Mouse (Mus musculus): ENCODE measurements at regions not wholly inside any gene's neighbourhood (a gene's known extent, or its start where the extent isn't known, plus 50 kb on each side); places are given as distances from the start of the nearest gene placed in this dataset.

DNA sequence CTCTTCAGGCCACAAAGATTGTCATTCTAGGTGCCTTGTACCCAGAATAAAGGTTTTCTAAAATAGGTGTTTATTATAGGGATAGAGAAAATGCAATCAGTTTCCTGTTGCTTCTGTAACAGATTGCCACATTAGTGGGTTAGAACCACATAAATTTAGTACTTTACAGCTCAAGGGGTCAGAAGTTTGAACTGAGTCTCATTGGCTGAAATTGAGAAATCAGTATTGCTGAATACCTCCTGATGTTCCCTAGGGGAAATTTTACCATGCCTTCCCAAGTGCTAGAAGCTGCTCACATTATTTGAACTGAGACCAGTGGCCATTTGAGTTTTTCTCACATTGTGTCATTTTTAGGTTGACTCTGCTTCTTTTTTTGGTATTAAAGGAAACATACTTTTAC is 160.2 kb downstream of the Calcrl start:
- DNase-seq (ENCODE audit: low read depth, low spot score): no peak

DNA sequence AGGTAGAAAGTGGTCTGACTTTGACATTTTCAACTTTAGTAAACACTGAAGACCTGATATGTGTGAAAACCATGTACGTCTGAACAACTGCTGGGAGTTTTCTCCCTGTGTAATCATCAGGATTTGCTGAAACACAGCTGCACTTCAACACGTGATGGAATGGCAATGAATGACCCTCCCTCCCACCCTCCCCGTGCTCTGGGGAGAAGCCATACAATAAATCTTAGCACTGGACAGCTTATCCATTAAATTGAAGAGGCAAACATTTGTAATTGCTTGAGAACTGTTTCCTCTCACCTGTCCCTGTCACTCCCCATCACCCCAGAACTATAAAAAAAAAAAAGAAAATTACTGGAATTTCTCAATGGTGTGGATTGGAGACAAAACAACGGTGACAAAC is 159.1 kb downstream of the Calcrl start:
- peak; percentile 76 for DNase-seq (ENCODE audit: low read depth, low spot score)

DNA sequence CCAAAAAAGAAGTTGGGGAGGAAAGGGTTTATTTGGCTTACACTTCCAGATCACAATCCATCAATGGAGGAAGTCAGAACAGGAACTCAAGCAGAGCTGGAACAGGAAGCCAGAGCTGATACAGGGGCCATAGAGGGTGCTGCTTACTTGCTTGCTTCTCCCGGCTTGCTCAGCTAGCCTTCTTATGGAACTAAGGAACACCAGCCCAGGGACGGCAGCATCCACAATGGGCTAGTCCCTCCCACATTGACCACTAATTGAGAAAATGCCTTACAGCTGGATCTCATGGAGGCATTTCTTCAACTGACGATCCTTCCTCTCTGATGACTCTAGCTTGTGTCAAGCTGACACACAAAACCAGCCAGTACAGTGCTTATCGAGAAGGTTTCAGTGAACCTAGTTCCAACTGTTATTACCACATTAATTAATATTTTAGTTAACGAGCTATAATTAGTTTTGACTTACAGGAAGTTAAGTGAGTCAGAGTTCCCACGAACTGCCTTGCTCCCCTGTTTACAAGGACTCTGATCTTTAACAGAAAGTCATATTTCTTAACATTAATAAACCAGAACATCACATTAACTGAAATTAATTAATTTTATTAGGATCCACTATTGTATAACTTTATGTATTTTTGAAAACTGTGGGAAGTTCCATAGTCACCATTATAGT is 158.2 kb downstream of the Calcrl start:
- DNase-seq (ENCODE audit: low read depth, low spot score): no peak

DNA sequence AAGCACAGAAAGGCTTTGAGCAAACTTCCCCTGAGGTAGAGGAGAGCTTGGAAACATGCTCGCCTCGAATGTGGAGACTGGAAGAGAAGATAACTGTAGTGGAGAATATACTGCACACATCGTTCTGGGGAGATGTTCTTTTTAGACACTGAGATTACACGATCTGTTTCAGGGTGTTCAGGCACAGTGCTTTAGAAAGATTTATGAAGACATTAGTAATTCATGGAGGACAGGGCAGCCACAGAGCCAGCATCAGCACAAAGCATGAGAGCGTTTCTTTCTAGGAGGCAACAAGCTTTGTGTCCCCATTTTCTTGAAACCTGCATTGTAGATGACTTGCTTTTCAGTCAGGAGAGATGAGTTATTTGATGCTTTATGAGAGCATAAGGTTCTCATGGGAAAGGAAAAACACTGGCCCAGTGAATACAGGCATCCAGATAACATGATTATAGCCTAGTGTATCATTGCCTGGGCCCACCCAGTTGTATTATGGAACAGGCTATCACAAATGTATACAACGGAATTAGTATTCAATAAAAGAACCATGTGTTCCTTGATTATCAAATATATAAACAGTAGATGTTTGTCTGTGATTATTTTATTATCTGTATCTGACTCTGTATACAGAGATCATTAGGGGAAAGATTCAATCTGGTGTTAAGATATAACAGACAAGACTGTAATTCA is 151.0 kb downstream of the Calcrl start:
- DNase-seq (ENCODE audit: low read depth, low spot score): no peak

DNA sequence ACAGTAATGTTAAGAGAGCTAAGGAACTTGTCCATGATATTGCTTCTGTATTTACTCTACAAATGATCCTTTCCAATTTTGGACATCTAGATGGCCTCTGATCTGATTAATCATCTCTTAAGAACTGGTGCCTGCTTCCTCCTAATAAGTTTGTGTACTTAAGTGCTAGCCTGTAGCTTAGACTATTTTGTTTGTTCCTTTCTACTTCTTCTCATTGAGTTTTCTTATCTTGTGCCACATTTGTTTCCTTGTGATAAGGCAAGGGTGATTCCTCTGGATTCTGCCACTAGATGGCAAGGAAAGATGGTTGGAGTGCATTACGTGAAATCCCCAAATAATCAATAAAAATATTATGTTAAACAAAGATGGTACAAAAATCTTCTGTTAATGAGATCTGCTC is 148.0 kb downstream of the Calcrl start:
- no peak for DNase-seq (ENCODE audit: low read depth, low spot score)

Data from mesoderm, embryonic 11.5 days (tissue).